ENCODE assay signal across 8 mouse cellular contexts in the genomic region with DNA sequence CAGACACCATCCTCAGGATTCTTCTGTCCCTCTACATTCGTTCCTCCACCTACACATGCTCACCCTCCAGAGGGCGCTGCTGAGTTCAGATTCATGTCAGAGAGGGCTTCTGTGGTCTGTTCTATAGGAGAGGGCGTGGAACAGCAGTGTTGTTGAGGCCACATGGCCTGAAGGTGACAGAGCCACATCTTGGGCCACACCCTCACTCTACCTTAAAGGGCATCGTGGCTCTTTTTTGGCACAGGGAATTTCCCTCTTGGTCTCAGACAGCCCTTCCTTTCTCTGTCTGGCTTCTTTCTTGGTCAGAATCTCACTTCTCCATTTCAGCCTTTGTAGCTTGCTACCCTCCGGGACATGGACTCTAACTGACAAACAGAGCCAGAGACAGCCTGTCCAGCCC. TPM values are rescaled to one million over a fixed set of nuclear protein-coding genes. Genes with fewer than 3 reads are reported as not detected.
DNase-seq lines count a peak whose midpoint lies in the region; ATAC-seq and TF ChIP-seq lines count a peak whose summit lies in the region.

No protein-coding gene starts in this region.

- peak; percentile 99 for TF ChIP-seq CTCF in bone marrow macrophage, adult 2 months (IDR thresholded peaks at IDR 0.05; ENCODE audit: low read depth, low read length)
- peak; percentile 41; the same call in 1 of the 2 replicates for TF ChIP-seq CTCF in embryonic fibroblast, embryonic 13.5 days (IDR thresholded peaks at IDR 0.05; ENCODE audit: borderline replicate concordance, insufficient read depth, low read length)
- peak; percentile 73 for TF ChIP-seq CTCF in left cerebral cortex, adult 2 months (IDR thresholded peaks at IDR 0.05)

- H3K27ac ChIP-seq in hindbrain, embryonic 11.5 days (ENCODE audit: low read depth, low read length): no peak overlapping the region
- H3K27ac ChIP-seq in hindbrain, embryonic 12.5 days: no peak overlapping the region
- H3K27ac ChIP-seq in bone marrow macrophage, adult 2 months (ENCODE audit: insufficient read depth, low read depth, low read length): 0 out of 2 replicates have a peak overlapping the region, but pooled peaks have one; percentile 8
- H3K27ac ChIP-seq in embryonic fibroblast, embryonic 13.5 days (ENCODE audit: insufficient read depth, low read length): no peak overlapping the region
- peak overlapping the region; percentile 73 for H3K27ac ChIP-seq in left cerebral cortex, adult 2 months
- H3K27ac ChIP-seq in stomach, embryonic 15.5 days: no peak overlapping the region

- no peak for TF ChIP-seq POLR2A in bone marrow macrophage, adult 2 months (IDR thresholded peaks at IDR 0.05; ENCODE audit: borderline replicate concordance, low read depth, low read length)
- no peak for TF ChIP-seq POLR2A in embryonic fibroblast, embryonic 13.5 days (IDR thresholded peaks at IDR 0.05; ENCODE audit: low read depth, low read length)

- no peaks in the 10 kb centered on the region for H3K4me1 ChIP-seq in hindbrain, embryonic 11.5 days (replicated peaks; ENCODE audit: control insufficient read depth, insufficient read depth, low read length)
- no peaks in the 10 kb centered on the region for H3K4me1 ChIP-seq in hindbrain, embryonic 12.5 days
- peaks cover 36% of the 10 kb centered on the region for H3K4me1 ChIP-seq in bone marrow macrophage, adult 2 months (ENCODE audit: control insufficient read depth, insufficient read depth, low read length)
- H3K4me1 ChIP-seq in embryonic fibroblast, embryonic 13.5 days (ENCODE audit: control insufficient read depth, insufficient read depth, low read length): no peaks in the 10 kb centered on the region
- peaks cover 10% of the 10 kb centered on the region; the same call in 1 of the 2 replicates for H3K4me1 ChIP-seq in stomach, embryonic 15.5 days

- H3K27me3 ChIP-seq in hindbrain, embryonic 11.5 days (ENCODE audit: control insufficient read depth, insufficient read depth, low read length): no peaks in the 10 kb centered on the region
- H3K27me3 ChIP-seq in hindbrain, embryonic 12.5 days: no peaks in the 10 kb centered on the region
- no peaks in the 10 kb centered on the region for H3K27me3 ChIP-seq in stomach, embryonic 15.5 days (replicated peaks)

- intact Hi-C loops in left cerebral cortex, adult 2 months (cut with DNase I): loop anchor here (1.0 to 2.0 kb wide), 4 partner anchors 23 to 150 kb away; no protein-coding TSS in a partner anchor

- no peak overlapping the region for H3K4me2 ChIP-seq in hindbrain, embryonic 11.5 days (replicated peaks; ENCODE audit: low read depth, low read length)
- no peak overlapping the region for H3K4me2 ChIP-seq in hindbrain, embryonic 12.5 days (replicated peaks)
- no peak overlapping the region for H3K4me2 ChIP-seq in stomach, embryonic 15.5 days

- no peaks in the 10 kb centered on the region for H3K9me3 ChIP-seq in hindbrain, embryonic 11.5 days (ENCODE audit: control insufficient read depth, low read length)
- no peaks in the 10 kb centered on the region for H3K9me3 ChIP-seq in hindbrain, embryonic 12.5 days (replicated peaks)
- no peaks in the 10 kb centered on the region for H3K9me3 ChIP-seq in stomach, embryonic 15.5 days

- no peak for ATAC-seq in hindbrain, embryonic 11.5 days (ENCODE audit: low FRiP score)
- ATAC-seq in hindbrain, embryonic 12.5 days (ENCODE audit: low FRiP score): no peak
- ATAC-seq in hematopoietic stem cell, adult 5-6 weeks (replicated peaks in 1 of 2; ENCODE audit: insufficient read depth in 1 of 2, low FRiP score in 2 of 2, low TSS enrichment in 1 of 2, low read depth in 1 of 2, poor library complexity in 2 of 2, severe bottlenecking in 2 of 2): peak; percentile 83 to 84
- ATAC-seq in megakaryocyte, adult 5-6 weeks (ENCODE audit: poor library complexity, severe bottlenecking): peak; percentile 84
- peak; percentile 68; the same call in 1 of the 2 replicates for ATAC-seq in stomach, embryonic 15.5 days (ENCODE audit: insufficient read depth, low FRiP score, low read depth)

- WGBS in hindbrain, embryonic 11.5 days: 47% methylated on average over 5 of the region's 5 CpGs
- WGBS in hindbrain, embryonic 12.5 days: 46% methylated on average over 5 of the region's 5 CpGs
- 39% methylated on average over 5 of the region's 5 CpGs for WGBS in stomach, embryonic 15.5 days

- no peak overlapping the region for H3K4me3 ChIP-seq in hindbrain, embryonic 11.5 days (ENCODE audit: low read depth, low read length)
- no peak overlapping the region for H3K4me3 ChIP-seq in hindbrain, embryonic 12.5 days
- no peak overlapping the region for H3K4me3 ChIP-seq in bone marrow macrophage, adult 2 months (ENCODE audit: insufficient read depth, low read length)
- H3K4me3 ChIP-seq in embryonic fibroblast, embryonic 13.5 days (ENCODE audit: insufficient read depth, low read length): no peak overlapping the region
- H3K4me3 ChIP-seq in left cerebral cortex, adult 2 months: no peak overlapping the region
- H3K4me3 ChIP-seq in stomach, embryonic 15.5 days (replicated peaks): no peak overlapping the region

- DNase-seq in hindbrain, embryonic 11.5 days (ENCODE audit: low spot score): peak; percentile 67
- peak; percentile 58 to 75 for DNase-seq in left cerebral cortex, adult 2 months (ENCODE audit: extremely low spot score in 1 of 2, low spot score in 2 of 2)

- H3K36me3 ChIP-seq in hindbrain, embryonic 11.5 days (ENCODE audit: control insufficient read depth, insufficient read depth, low read length): no peaks in the 10 kb centered on the region
- no peaks in the 10 kb centered on the region for H3K36me3 ChIP-seq in hindbrain, embryonic 12.5 days
- H3K36me3 ChIP-seq in stomach, embryonic 15.5 days: no peaks in the 10 kb centered on the region

- H3K9ac ChIP-seq in hindbrain, embryonic 11.5 days (ENCODE audit: low read depth, low read length): no peak overlapping the region
- no peak overlapping the region for H3K9ac ChIP-seq in hindbrain, embryonic 12.5 days
- H3K9ac ChIP-seq in stomach, embryonic 15.5 days: no peak overlapping the region

RNA-seq across cellular contexts. Expression of gene Col15a1, which starts 43.1 kb away (rescaled TPM):
- polyA plus RNA-seq in hindbrain, embryonic 11.5 days (2014; fragmentation: Nextera tagmentation; extraction: Ambion mirVana): 4.6 and 5.9 TPM in 2 replicates
- polyA plus RNA-seq in hindbrain, embryonic 12.5 days (2016; fragmentation: Nextera tagmentation; extraction: Ambion mirVana): 7.3 and 9.2 TPM in 2 replicates
- 1.1 and 2.0 TPM in 2 replicates for polyA plus RNA-seq in bone marrow macrophage, adult 2 months (2012; ENCODE audit: insufficient read depth, insufficient read length, missing spikeins)
- polyA plus RNA-seq in embryonic fibroblast, embryonic 13.5 days (2011; ENCODE audit: insufficient read length, low read depth, missing spikeins): 24.2 and 41.0 TPM in 2 replicates
- total RNA-seq in hematopoietic stem cell, adult 5-6 weeks (2017): not detected in 2 replicates
- total RNA-seq in left cerebral cortex, adult 2 months (2021): 1 to 10 TPM; 6.1 to 6.7 TPM
- not detected in 2 replicates for total RNA-seq in megakaryocyte, adult 5-6 weeks (2015)
- 0.04 TPM in 1 of 2 replicates, not detected in the other for total RNA-seq in megakaryocyte, adult 5-6 weeks (2017)
- 23.1 and 23.7 TPM in 2 replicates for polyA plus RNA-seq in stomach, embryonic 15.5 days (2015; fragmentation: Nextera tagmentation; extraction: Ambion mirVana)

Comparison
In these comparisons a context has a peak if more than half of its experiments do, and no peak if none do; other contexts are left out.
1. ATAC-seq: peak in hematopoietic stem cell, adult 5-6 weeks (2 of 2), megakaryocyte, adult 5-6 weeks (single experiment) and stomach, embryonic 15.5 days (single experiment); none in hindbrain, embryonic 11.5 days (single experiment) and hindbrain, embryonic 12.5 days (single experiment).
2. H3K27ac ChIP-seq: peak in bone marrow macrophage, adult 2 months (single experiment) and left cerebral cortex, adult 2 months (single experiment); none in hindbrain, embryonic 11.5 days (single experiment), hindbrain, embryonic 12.5 days (single experiment), embryonic fibroblast, embryonic 13.5 days (single experiment) and stomach, embryonic 15.5 days (single experiment).
3. CTCF ChIP-seq: peak in every context shown above with its lines; median percentile 99 in bone marrow macrophage, adult 2 months; 73 in left cerebral cortex, adult 2 months; 41 in embryonic fibroblast, embryonic 13.5 days.